Mouse (Mus musculus): ENCODE results near the gene Pld3. TPM values are rescaled to one million over a fixed set of nuclear protein-coding genes. Genes with fewer than 3 reads are reported as not detected.

Gene Pld3
- polyA plus RNA-seq, 1 experiment: 280 TPM

- H3K4me3 ChIP-seq (ENCODE audit: extremely low read depth, insufficient read depth, insufficient read length): no peak overlapping the region
- no peak for DNase-seq (ENCODE audit: low read depth in 1 of 2, low spot score in 2 of 2)
- 83% methylated on average over 9 of the region's 9 CpGs for WGBS
- H3K27ac ChIP-seq (ENCODE audit: insufficient read depth, low read length): no peak overlapping the region
- no peaks in the 10 kb centered on the region for H3K27me3 ChIP-seq (ENCODE audit: control insufficient read depth, insufficient read depth, low read length)
- no peaks in the 10 kb centered on the region for H3K36me3 ChIP-seq (ENCODE audit: control insufficient read depth, insufficient read depth, low read length)
- H3K4me1 ChIP-seq (ENCODE audit: control insufficient read depth, insufficient read depth, insufficient read length): no peaks in the 10 kb centered on the region
- TF ChIP-seq POLR2A (IDR thresholded peaks at IDR 0.05; ENCODE audit: low read depth, low read length): no peak
- TF ChIP-seq CTCF (IDR thresholded peaks at IDR 0.05; ENCODE audit: extremely low read depth, insufficient read depth, insufficient read length, insufficient replicate concordance): no peak
Measured at GRCm38 (mm10) chr7:27514961-27515360, 38.1 kb downstream of the Pld3 start.

GRCm38 (mm10) chr7:27510809-27511208 is 42.2 kb downstream of the Pld3 start:
- TF ChIP-seq CTCF (IDR thresholded peaks at IDR 0.05; ENCODE audit: extremely low read depth, insufficient read depth, insufficient read length, insufficient replicate concordance) (no peak), POLR2A (IDR thresholded peaks at IDR 0.05; ENCODE audit: low read depth, low read length) (no peak)
- no peak overlapping the region for H3K27ac ChIP-seq (ENCODE audit: insufficient read depth, low read length)
- peaks cover 7% of the 10 kb centered on the region; the same call in 1 of the 2 replicates for H3K4me1 ChIP-seq (ENCODE audit: control insufficient read depth, insufficient read depth, insufficient read length)
- no peak for DNase-seq (ENCODE audit: low read depth in 1 of 2, low spot score in 2 of 2)
- H3K36me3 ChIP-seq (ENCODE audit: control insufficient read depth, insufficient read depth, low read length): no peaks in the 10 kb centered on the region
- H3K4me3 ChIP-seq (ENCODE audit: extremely low read depth, insufficient read depth, insufficient read length): no peak overlapping the region
- WGBS: 94% methylated on average over 2 of the region's 2 CpGs
- H3K27me3 ChIP-seq (ENCODE audit: control insufficient read depth, insufficient read depth, low read length): no peaks in the 10 kb centered on the region

GRCm38 (mm10) chr7:27508648-27509005 is 44.4 kb downstream of the Pld3 start:
- H3K27me3 ChIP-seq (ENCODE audit: control insufficient read depth, insufficient read depth, low read length): no peaks in the 10 kb centered on the region
- peak; percentile 57; the same call in 1 of the 2 replicates for TF ChIP-seq CTCF (IDR thresholded peaks at IDR 0.05; ENCODE audit: extremely low read depth, insufficient read depth, insufficient read length, insufficient replicate concordance)
- TF ChIP-seq POLR2A (IDR thresholded peaks at IDR 0.05; ENCODE audit: low read depth, low read length): no peak
- peaks cover 7% of the 10 kb centered on the region; the same call in 1 of the 2 replicates for H3K4me1 ChIP-seq (ENCODE audit: control insufficient read depth, insufficient read depth, insufficient read length)
- no peaks in the 10 kb centered on the region for H3K36me3 ChIP-seq (ENCODE audit: control insufficient read depth, insufficient read depth, low read length)
- 25% methylated on average over 6 of the region's 6 CpGs for WGBS
- peak overlapping the region; percentile 48; the same call in 1 of the 2 replicates for H3K4me3 ChIP-seq (ENCODE audit: extremely low read depth, insufficient read depth, insufficient read length)
- peak overlapping the region; percentile 74; the same call in 1 of the 2 replicates for H3K27ac ChIP-seq (ENCODE audit: insufficient read depth, low read length)
- peak; percentile 62 to 67 for DNase-seq (ENCODE audit: low read depth in 1 of 2, low spot score in 2 of 2)

GRCm38 (mm10) chr7:27507711-27508647 is 45.0 kb downstream of the Pld3 start:
- H3K4me1 ChIP-seq (ENCODE audit: control insufficient read depth, insufficient read depth, insufficient read length): peaks cover 7% of the 10 kb centered on the region; the same call in 1 of the 2 replicates
- WGBS: under 1% methylated on average over 54 of the region's 54 CpGs
- H3K36me3 ChIP-seq (ENCODE audit: control insufficient read depth, insufficient read depth, low read length): no peaks in the 10 kb centered on the region
- TF ChIP-seq CTCF (IDR thresholded peaks at IDR 0.05; ENCODE audit: extremely low read depth, insufficient read depth, insufficient read length, insufficient replicate concordance): no peak
- TF ChIP-seq POLR2A (IDR thresholded peaks at IDR 0.05; ENCODE audit: low read depth, low read length): no peak
- DNase-seq (ENCODE audit: low read depth in 1 of 2, low spot score in 2 of 2): peak; percentile 92 to 100
- no peaks in the 10 kb centered on the region for H3K27me3 ChIP-seq (ENCODE audit: control insufficient read depth, insufficient read depth, low read length)
- H3K27ac ChIP-seq (ENCODE audit: insufficient read depth, low read length): peak overlapping the region; percentile 91
- peak overlapping the region; percentile 63 for H3K4me3 ChIP-seq (ENCODE audit: extremely low read depth, insufficient read depth, insufficient read length)

GRCm38 (mm10) chr7:27506765-27507370 is 46.1 kb downstream of the Pld3 start:
- Histone ChIP-seq H3K27me3 (ENCODE audit: control insufficient read depth, insufficient read depth, low read length) (no peaks in the 10 kb centered on the region), H3K4me1 (ENCODE audit: control insufficient read depth, insufficient read depth, insufficient read length) (peaks cover 7% of the 10 kb centered on the region; the same call in 1 of the 2 replicates), H3K4me3 (ENCODE audit: extremely low read depth, insufficient read depth, insufficient read length) (no peak overlapping the region), H3K36me3 (ENCODE audit: control insufficient read depth, insufficient read depth, low read length) (no peaks in the 10 kb centered on the region), H3K27ac (ENCODE audit: insufficient read depth, low read length) (no peak overlapping the region)
- peak in 1 of 2 experiments; percentile 25 for DNase-seq (ENCODE audit: low read depth in 1 of 2, low spot score in 2 of 2)
- TF ChIP-seq CTCF (IDR thresholded peaks at IDR 0.05; ENCODE audit: extremely low read depth, insufficient read depth, insufficient read length, insufficient replicate concordance) (no peak), POLR2A (IDR thresholded peaks at IDR 0.05; ENCODE audit: low read depth, low read length) (no peak)
- 16% methylated on average over 9 of the region's 9 CpGs for WGBS

DNA sequence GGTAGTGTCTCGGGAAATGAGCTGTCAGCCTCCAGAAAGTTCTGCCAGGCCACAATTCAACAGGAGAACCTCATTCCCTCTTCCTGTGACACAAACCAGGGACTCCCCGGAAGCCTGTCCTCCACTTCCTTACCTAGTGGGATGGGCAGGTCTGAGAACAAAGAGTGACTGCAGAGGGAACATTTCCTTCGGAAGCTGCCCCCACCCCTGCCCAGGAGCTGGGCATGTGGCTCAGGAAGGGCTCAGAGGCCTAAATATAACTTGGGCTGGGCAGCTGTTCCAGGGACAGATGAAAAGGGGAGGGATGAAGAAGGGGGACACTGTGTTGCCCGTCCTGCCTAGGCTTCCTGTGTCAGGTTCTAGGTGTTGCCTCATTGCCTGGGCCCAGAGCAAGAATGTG is 51.4 kb downstream of the Pld3 start:
- 80% methylated on average over 4 of the region's 4 CpGs for WGBS
- Histone ChIP-seq H3K36me3 (ENCODE audit: control insufficient read depth, insufficient read depth, low read length) (no peaks in the 10 kb centered on the region), H3K27ac (ENCODE audit: insufficient read depth, low read length) (no peak overlapping the region)

More for the DNA sequence above, 51.4 kb downstream of the Pld3 start:
- H3K4me3 ChIP-seq (ENCODE audit: extremely low read depth, insufficient read depth, insufficient read length): no peak overlapping the region
- DNase-seq (ENCODE audit: low read depth in 1 of 2, low spot score in 2 of 2): no peak
- H3K4me1 ChIP-seq (ENCODE audit: control insufficient read depth, insufficient read depth, insufficient read length): no peaks in the 10 kb centered on the region
- TF ChIP-seq POLR2A (IDR thresholded peaks at IDR 0.05; ENCODE audit: low read depth, low read length) (no peak), CTCF (IDR thresholded peaks at IDR 0.05; ENCODE audit: extremely low read depth, insufficient read depth, insufficient read length, insufficient replicate concordance) (no peak)
- no peaks in the 10 kb centered on the region for H3K27me3 ChIP-seq (ENCODE audit: control insufficient read depth, insufficient read depth, low read length)

All from spleen, adult 2 months (tissue).